Mouse (Mus musculus): ENCODE measurements around the gene Zdhhc22.

- TF ChIP-seq POLR2A (IDR thresholded peaks at IDR 0.05; ENCODE audit: low read depth, low read length) = no peak
- TF ChIP-seq CTCF (IDR thresholded peaks at IDR 0.05; ENCODE audit: extremely low read depth, insufficient read length, insufficient replicate concordance, low read depth, low read length) = peak; percentile 51; the same call in 1 of the 2 replicates
Observed at GRCm38 (mm10) chr12:86976511-86977168, 13.6 kb downstream of the Zdhhc22 start.

All from small intestine, adult 2 months (tissue).